Mouse (Mus musculus): Measurements from ENCODE around the gene Dbnl.
"Not testable (repeated sequence)": the region's sequence is repeated elsewhere in the genome, so short reads cannot be mapped to it uniquely, and the experiment has no call there.

The Dbnl gene

GRCm38 (mm10) chr11:5795706-5796105 lies 7.4 kb downstream of the Dbnl start:
- DNase-seq (ENCODE audit: low read depth): no peak

- DNase-seq (ENCODE audit: low read depth): no peak
Observed at GRCm38 (mm10) chr11:5796939-5797338, 8.7 kb downstream of the Dbnl start.

GRCm38 (mm10) chr11:5797371-5797770 lies 9.1 kb downstream of the Dbnl start:
- no peak for DNase-seq (ENCODE audit: low read depth)

GRCm38 (mm10) chr11:5797928-5798327 lies 9.6 kb downstream of the Dbnl start:
- no peak for DNase-seq (ENCODE audit: low read depth)

- DNase-seq (ENCODE audit: low read depth): no peak
Observed at GRCm38 (mm10) chr11:5799621-5800490, 11.6 kb downstream of the Dbnl start.

- no peak for DNase-seq (ENCODE audit: low read depth)
Observed at GRCm38 (mm10) chr11:5801511-5801910, 13.2 kb downstream of the Dbnl start.

GRCm38 (mm10) chr11:5802005-5802404 lies 13.7 kb downstream of the Dbnl start:
- no peak for DNase-seq (ENCODE audit: low read depth)

GRCm38 (mm10) chr11:5802457-5803217 lies 14.3 kb downstream of the Dbnl start:
- DNase-seq (ENCODE audit: low read depth): peak; percentile 37

GRCm38 (mm10) chr11:5803551-5803981 lies 15.3 kb downstream of the Dbnl start, which contains the start of gene Pgam2:
TSS of gene Pgam2 (minus strand) at chr11:5803733.
- no peak for DNase-seq (ENCODE audit: low read depth)

GRCm38 (mm10) chr11:5804174-5804573 lies 15.9 kb downstream of the Dbnl start:
- DNase-seq (ENCODE audit: low read depth): no peak

- no peak for DNase-seq (ENCODE audit: low read depth)
Observed at GRCm38 (mm10) chr11:5805711-5806110, 17.4 kb downstream of the Dbnl start.

- no peak for DNase-seq (ENCODE audit: low read depth)
Observed at GRCm38 (mm10) chr11:5807956-5808355, 19.7 kb downstream of the Dbnl start.

- DNase-seq (ENCODE audit: low read depth): not testable (repeated sequence)
Observed at GRCm38 (mm10) chr11:5809487-5809886, 21.2 kb downstream of the Dbnl start.

GRCm38 (mm10) chr11:5813381-5813780 lies 25.1 kb downstream of the Dbnl start:
- no peak for DNase-seq (ENCODE audit: low read depth)

- no peak for DNase-seq (ENCODE audit: low read depth)
Observed at GRCm38 (mm10) chr11:5819223-5819622, 30.9 kb downstream of the Dbnl start.

- no peak for DNase-seq (ENCODE audit: low read depth)
Observed at GRCm38 (mm10) chr11:5825432-5825831, 37.1 kb downstream of the Dbnl start.

GRCm38 (mm10) chr11:5827931-5828330 lies 39.6 kb downstream of the Dbnl start:
- DNase-seq (ENCODE audit: low read depth): no peak

- no peak for DNase-seq (ENCODE audit: low read depth)
Observed at GRCm38 (mm10) chr11:5828509-5829191, 40.4 kb downstream of the Dbnl start.

- no peak for DNase-seq (ENCODE audit: low read depth)
Observed at GRCm38 (mm10) chr11:5829327-5829726, 41.0 kb downstream of the Dbnl start.

- DNase-seq (ENCODE audit: low read depth): no peak
Observed at GRCm38 (mm10) chr11:5834506-5834905, 46.2 kb downstream of the Dbnl start.

- peak; percentile 85 for DNase-seq (ENCODE audit: low read depth)
Observed at GRCm38 (mm10) chr11:5835057-5835456, 46.8 kb downstream of the Dbnl start.

GRCm38 (mm10) chr11:5836126-5836525 lies 47.8 kb downstream of the Dbnl start:
- peak; percentile 61 for DNase-seq (ENCODE audit: low read depth)
